In the genomic region with DNA sequence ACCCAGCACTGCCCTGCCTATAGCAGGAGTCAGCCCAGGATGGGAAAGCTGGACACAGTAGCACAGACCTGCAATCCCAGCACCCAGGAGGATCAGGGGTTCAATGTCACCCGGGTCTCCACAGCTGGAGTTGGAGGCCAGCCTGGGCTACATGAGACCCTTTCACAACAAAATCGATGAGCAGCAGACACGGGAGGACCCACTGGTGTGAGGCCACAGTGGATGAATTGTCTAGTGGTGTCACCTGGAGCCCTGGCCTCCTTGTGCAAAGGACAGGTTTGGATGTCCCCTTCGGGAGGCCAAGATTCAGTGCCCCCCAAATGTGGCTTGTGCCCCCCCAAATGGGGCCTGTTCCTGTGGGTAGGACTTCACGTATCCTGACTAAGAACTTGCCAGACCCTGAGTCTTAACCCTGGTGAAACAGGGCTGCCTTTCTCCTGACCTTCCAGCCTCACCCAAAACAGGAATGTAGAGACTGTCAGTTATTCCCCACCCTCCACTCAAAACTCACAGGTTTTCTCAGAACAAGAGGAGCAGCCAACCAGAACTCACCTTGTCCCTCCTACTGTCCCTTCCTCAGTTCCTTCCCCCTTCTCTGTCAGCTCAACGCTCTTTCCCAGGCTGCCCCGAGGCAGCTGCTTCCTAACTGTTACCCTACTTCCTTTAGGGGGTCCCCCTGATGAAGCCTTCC, we compare ENCODE assay signal across 12 mouse cellular contexts. TPM values are rescaled to one million over a fixed set of nuclear protein-coding genes. Genes with fewer than 3 reads are reported as not detected.
DNase-seq lines count a peak whose midpoint lies in the region; ATAC-seq and TF ChIP-seq lines count a peak whose summit lies in the region.
"Had no signal": no experiment of that assay in that cellular context is flagged by ENCODE, and none has a peak within 500 bp of the region (broad histone marks: within the 10 kb centered on the region; RNA-seq: fewer than 3 reads in every experiment).

No protein-coding gene starts in this region.

- WGBS in lung, postnatal 0 days, result 65% methylated on average over 7 of the region's 7 CpGs
- WGBS in hindbrain, embryonic 12.5 days, result 82% methylated on average over 7 of the region's 7 CpGs

- no peak overlapping the region for H3K4me3 ChIP-seq in gastrocnemius, adult 2 months
- H3K4me3 ChIP-seq in lung, postnatal 0 days (ENCODE audit: low read depth, low read length), result no peak overlapping the region
- no peak overlapping the region for H3K4me3 ChIP-seq in hindbrain, embryonic 12.5 days

- intact Hi-C loops in gastrocnemius, adult 2 months (cut with DNase I), result no loop called here
- intact Hi-C loops in gastrocnemius, postnatal 36 days (cut with DNase I), result no loop called here

- peak; percentile 67 for TF ChIP-seq EP300 in lung, postnatal 0 days (IDR thresholded peaks at IDR 0.05)

- no peaks in the 10 kb centered on the region for H3K36me3 ChIP-seq in lung, postnatal 0 days (ENCODE audit: insufficient read depth, low read length)
- peaks cover 9% of the 10 kb centered on the region; the same call in 1 of the 2 replicates for H3K36me3 ChIP-seq in hindbrain, embryonic 12.5 days

- H3K27ac ChIP-seq in gastrocnemius, adult 2 months, result peak overlapping the region; percentile 63
- peak overlapping the region; percentile 96 for H3K27ac ChIP-seq in lung, postnatal 0 days (ENCODE audit: low read length)
- H3K27ac ChIP-seq in hindbrain, embryonic 12.5 days, result no peak overlapping the region

- DNase-seq in gastrocnemius, adult 2 months, result no peak
- DNase-seq in gastrocnemius, postnatal 36 days, result no peak
- peak; percentile 22 for DNase-seq in urinary bladder, postnatal 25 days (ENCODE audit: low spot score)
- no peak for DNase-seq in urinary bladder, adult 2 months (ENCODE audit: low spot score)
- peak; percentile 93 for DNase-seq in lung, postnatal 0 days (ENCODE audit: low spot score)
- no peak for DNase-seq in embryo, embryonic 9.5 days (ENCODE audit: extremely low spot score)
- no peak for DNase-seq in spleen, postnatal 36 days (ENCODE audit: low spot score in 2 of 2)
- DNase-seq: cerebellum, adult 9-10 months had no signal

- no peaks in the 10 kb centered on the region for H3K27me3 ChIP-seq in lung, postnatal 0 days (replicated peaks; ENCODE audit: insufficient read depth, low read length)
- H3K27me3 ChIP-seq in hindbrain, embryonic 12.5 days, result no peaks in the 10 kb centered on the region

- peak overlapping the region; percentile 15; the same call in 1 of the 2 replicates for H3K4me2 ChIP-seq in lung, postnatal 0 days (replicated peaks; ENCODE audit: low read depth, low read length)
- no peak overlapping the region for H3K4me2 ChIP-seq in hindbrain, embryonic 12.5 days (replicated peaks)

- H3K4me1 ChIP-seq in lung, postnatal 0 days (ENCODE audit: insufficient read depth, low read depth, low read length), result peaks cover 14% of the 10 kb centered on the region
- H3K4me1 ChIP-seq in hindbrain, embryonic 12.5 days, result no peaks in the 10 kb centered on the region

- no peaks in the 10 kb centered on the region for H3K9me3 ChIP-seq in lung, postnatal 0 days (ENCODE audit: low read length)
- H3K9me3 ChIP-seq in hindbrain, embryonic 12.5 days (replicated peaks), result no peaks in the 10 kb centered on the region

- TF ChIP-seq CTCF in gastrocnemius, adult 2 months (IDR thresholded peaks at IDR 0.05), result no peak
- TF ChIP-seq CTCF in lung, postnatal 0 days (IDR thresholded peaks at IDR 0.05), result no peak

- no peak overlapping the region for H3K9ac ChIP-seq in lung, postnatal 0 days (replicated peaks; ENCODE audit: low read depth)
- H3K9ac ChIP-seq in hindbrain, embryonic 12.5 days, result no peak overlapping the region

- peak; percentile 46 for ATAC-seq in lung, postnatal 0 days
- no peak for ATAC-seq in hindbrain, embryonic 12.5 days (ENCODE audit: low FRiP score)
- ATAC-seq: forebrain, embryonic 14.5 days had no signal

RNA-seq across cellular contexts. Expression of a gene that starts 33.1 kb away (rescaled TPM):
- total RNA-seq in gastrocnemius, adult 2 months (2021), result 1 to 10 TPM; 1.1 to 1.5 TPM
- under 1 TPM; 0.64 to 0.84 TPM for total RNA-seq in gastrocnemius, postnatal 36 days (2021)
- 95.1 and 129 TPM in 2 replicates for polyA plus RNA-seq in urinary bladder, adult 2 months (2012; rRNA removed)
- polyA plus RNA-seq in lung, postnatal 0 days (2015; fragmentation: Nextera tagmentation; extraction: Ambion mirVana), result 52.3 and 57.5 TPM in 2 replicates
- 49.1 and 57.9 TPM in 2 replicates for polyA plus RNA-seq in hindbrain, embryonic 12.5 days (2016; fragmentation: Nextera tagmentation; extraction: Ambion mirVana)

RNA-seq across cellular contexts. Expression of a gene that starts 34.4 kb away (rescaled TPM):
- total RNA-seq in gastrocnemius, adult 2 months (2021), result 10 to 100 TPM; 23.3 to 25.1 TPM
- 10 to 100 TPM; 17.1 to 21.8 TPM for total RNA-seq in gastrocnemius, postnatal 36 days (2021)
- polyA plus RNA-seq in urinary bladder, adult 2 months (2012; rRNA removed), result 3.5 and 10.7 TPM in 2 replicates
- polyA plus RNA-seq in lung, postnatal 0 days (2015; fragmentation: Nextera tagmentation; extraction: Ambion mirVana), result 5.7 and 8.8 TPM in 2 replicates
- polyA plus RNA-seq in hindbrain, embryonic 12.5 days (2016; fragmentation: Nextera tagmentation; extraction: Ambion mirVana), result 21.7 and 23.7 TPM in 2 replicates

RNA-seq across cellular contexts. Expression of a gene that starts 45.6 kb away (rescaled TPM):
- total RNA-seq in gastrocnemius, adult 2 months (2021), result 1 to 10 TPM in 1 of 2 experiments, under 1 TPM in 1; 0.61 to 3.2 TPM
- 1 to 10 TPM in 1 of 2 experiments, under 1 TPM in 1; 0.62 to 1.4 TPM for total RNA-seq in gastrocnemius, postnatal 36 days (2021)
- polyA plus RNA-seq in urinary bladder, adult 2 months (2012; rRNA removed), result 0.87 and 0.94 TPM in 2 replicates
- polyA plus RNA-seq in lung, postnatal 0 days (2015; fragmentation: Nextera tagmentation; extraction: Ambion mirVana), result 3.5 and 3.6 TPM in 2 replicates
- polyA plus RNA-seq in hindbrain, embryonic 12.5 days (2016; fragmentation: Nextera tagmentation; extraction: Ambion mirVana), result 0.29 and 0.50 TPM in 2 replicates
- polyA plus RNA-seq: C2C12; forebrain, embryonic 14.5 days had no signal

RNA-seq across cellular contexts. Expression of a gene that starts 50.8 kb away (rescaled TPM):
- total RNA-seq in gastrocnemius, adult 2 months (2021), result 10 to 100 TPM; 10.3 to 26.9 TPM
- 10 to 100 TPM; 10.3 to 26.0 TPM for total RNA-seq in gastrocnemius, postnatal 36 days (2021)
- polyA plus RNA-seq in urinary bladder, adult 2 months (2012; rRNA removed), result 0.10 and 0.14 TPM in 2 replicates
- polyA plus RNA-seq in lung, postnatal 0 days (2015; fragmentation: Nextera tagmentation; extraction: Ambion mirVana), result 1.1 and 1.2 TPM in 2 replicates
- not detected in 2 replicates for polyA plus RNA-seq in hindbrain, embryonic 12.5 days (2016; fragmentation: Nextera tagmentation; extraction: Ambion mirVana)
- polyA plus RNA-seq: forebrain, embryonic 14.5 days; hindbrain, embryonic 11.5 days had no signal

Comparison
In these comparisons a context has a peak if more than half of its experiments do, and no peak if none do; other contexts are left out.
1. DNase-seq: peak in urinary bladder, postnatal 25 days (single experiment) and lung, postnatal 0 days (single experiment); none in gastrocnemius, adult 2 months (single experiment), gastrocnemius, postnatal 36 days (0 of 2), urinary bladder, adult 2 months (single experiment), embryo, embryonic 9.5 days (single experiment) and spleen, postnatal 36 days (0 of 2).